Mouse (Mus musculus) A20 (cell line): ENCODE data around the gene 4930535I16Rik.
"Not testable (repeated sequence)": the region's sequence is repeated elsewhere in the genome, so short reads cannot be mapped to it uniquely, and the experiment has no call there.

Experiments
- DNase-seq: peaks from one replicate; pipeline ENCODE4 v3.0.0-alpha.2; 2011; ENCODE audit warnings: low read depth, low spot score

4930535I16Rik gene

GRCm38 (mm10) chr4:123917548-123918140, at the start of gene 4930535I16Rik:
4930535I16Rik (minus strand) TSS chr4:123918022.
- DNase-seq: peak; percentile 66

- no peak for DNase-seq
Measured at GRCm38 (mm10) chr4:123962721-123963120, 44.9 kb upstream of the 4930535I16Rik start.

DNA sequence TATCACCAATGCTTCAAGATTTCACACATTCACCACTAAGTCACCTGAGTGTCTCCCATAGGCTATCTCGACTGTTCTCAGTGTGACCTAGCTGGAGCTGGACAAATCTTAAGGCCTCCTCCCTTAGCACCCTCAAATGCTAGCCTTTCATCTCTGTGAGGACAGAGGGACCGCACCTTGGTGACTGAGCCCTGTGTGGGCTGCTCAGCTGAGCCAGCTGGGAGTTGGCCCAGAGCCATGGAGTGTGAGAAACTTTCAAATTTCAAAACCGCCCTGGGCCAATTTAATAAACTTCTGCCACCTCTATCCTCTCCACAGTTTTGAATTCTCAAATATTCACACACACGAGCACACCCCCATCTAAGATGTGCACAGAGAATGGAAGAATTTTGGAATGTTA, 43.1 kb upstream of the 4930535I16Rik start:
- DNase-seq: no peak

- DNase-seq: no peak
Measured at GRCm38 (mm10) chr4:123957891-123958290, 40.1 kb upstream of the 4930535I16Rik start.

DNA sequence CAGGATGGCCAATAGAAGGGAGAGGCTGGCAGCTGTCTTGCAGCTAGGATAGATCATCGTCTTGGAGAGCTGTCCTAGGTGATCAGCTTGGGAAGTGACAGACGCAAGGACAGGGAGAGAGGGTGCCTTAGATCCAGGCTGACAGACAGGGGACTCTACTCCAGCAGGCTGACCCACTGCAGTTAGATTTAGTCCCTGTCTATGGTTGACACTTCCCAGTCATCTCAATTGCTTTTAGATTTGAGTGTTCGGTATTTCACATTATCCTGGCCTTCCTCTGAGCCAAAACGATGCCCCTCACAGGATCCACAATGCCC, 39.6 kb upstream of the 4930535I16Rik start:
- no peak for DNase-seq

DNA sequence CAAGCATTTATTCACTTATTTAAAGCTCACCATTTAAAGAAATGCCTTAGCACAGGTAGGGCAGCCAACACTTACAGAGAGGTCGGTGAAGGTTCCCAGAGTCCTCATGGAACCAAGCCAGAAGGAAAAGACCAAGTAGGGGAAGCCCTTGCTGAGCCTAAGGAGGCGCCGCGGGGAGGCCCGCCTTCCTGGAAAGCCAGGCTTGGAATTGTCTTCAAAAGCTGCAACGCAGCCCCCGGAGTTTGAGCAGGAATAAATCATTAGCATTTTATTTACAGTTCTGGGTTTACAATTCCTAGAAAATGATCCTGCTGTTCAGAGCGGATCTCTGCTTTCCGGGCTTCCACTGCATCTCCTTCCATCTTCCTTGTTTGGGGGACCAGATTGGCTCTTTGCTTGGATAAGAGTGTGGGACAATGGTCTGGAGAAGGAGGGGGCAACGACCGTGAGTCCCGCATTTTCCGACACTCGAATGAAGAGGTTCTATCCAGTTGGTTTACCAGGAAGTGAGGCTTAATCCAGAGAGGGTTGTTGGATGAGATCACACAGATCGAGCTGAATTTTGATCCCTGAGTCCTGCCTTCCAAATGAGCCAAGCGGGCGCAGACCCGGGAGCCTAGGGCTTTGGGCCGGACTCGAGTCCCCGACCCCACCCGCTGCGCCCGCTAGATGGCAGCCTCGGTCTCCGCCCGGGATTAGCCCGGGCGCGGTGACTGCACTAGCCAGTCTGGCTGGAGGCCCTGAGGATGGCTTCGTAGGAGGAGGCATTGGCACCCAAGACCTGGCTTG, 39.1 kb upstream of the 4930535I16Rik start:
- DNase-seq: peak; percentile 55

- peak; percentile 26 for DNase-seq
Measured at GRCm38 (mm10) chr4:123952059-123952458, 34.2 kb upstream of the 4930535I16Rik start.

GRCm38 (mm10) chr4:123949649-123950048, 31.8 kb upstream of the 4930535I16Rik start:
- DNase-seq: no peak

GRCm38 (mm10) chr4:123948901-123949300, 31.1 kb upstream of the 4930535I16Rik start:
- DNase-seq: no peak

- DNase-seq: no peak
Measured at GRCm38 (mm10) chr4:123947149-123947548, 29.3 kb upstream of the 4930535I16Rik start.

- DNase-seq: no peak
Measured at GRCm38 (mm10) chr4:123946701-123947100, 28.9 kb upstream of the 4930535I16Rik start.

GRCm38 (mm10) chr4:123940878-123941277, 23.1 kb upstream of the 4930535I16Rik start:
- DNase-seq: not testable (repeated sequence)

GRCm38 (mm10) chr4:123939838-123940237, 22.0 kb upstream of the 4930535I16Rik start:
- peak; percentile 80 for DNase-seq

DNA sequence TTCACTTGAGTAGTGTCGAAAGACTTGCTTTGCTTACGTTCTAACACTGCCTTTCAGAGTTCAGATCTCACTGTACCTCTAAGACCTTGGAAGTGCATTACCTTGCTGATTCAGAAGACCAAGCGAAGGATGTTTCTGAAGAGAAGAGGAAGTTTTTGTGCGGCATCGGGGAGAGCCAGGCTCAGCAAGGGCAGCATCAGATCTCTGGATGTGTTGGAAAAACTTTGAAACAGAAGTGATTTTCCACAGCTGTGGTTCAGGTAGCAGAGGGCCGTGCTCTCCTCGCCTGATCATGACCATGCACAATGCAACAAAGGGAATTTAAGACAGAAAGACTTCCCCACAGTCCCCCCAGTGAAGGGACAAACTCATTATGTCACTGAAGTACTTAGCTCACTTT, 18.2 kb upstream of the 4930535I16Rik start:
- DNase-seq: no peak

DNA sequence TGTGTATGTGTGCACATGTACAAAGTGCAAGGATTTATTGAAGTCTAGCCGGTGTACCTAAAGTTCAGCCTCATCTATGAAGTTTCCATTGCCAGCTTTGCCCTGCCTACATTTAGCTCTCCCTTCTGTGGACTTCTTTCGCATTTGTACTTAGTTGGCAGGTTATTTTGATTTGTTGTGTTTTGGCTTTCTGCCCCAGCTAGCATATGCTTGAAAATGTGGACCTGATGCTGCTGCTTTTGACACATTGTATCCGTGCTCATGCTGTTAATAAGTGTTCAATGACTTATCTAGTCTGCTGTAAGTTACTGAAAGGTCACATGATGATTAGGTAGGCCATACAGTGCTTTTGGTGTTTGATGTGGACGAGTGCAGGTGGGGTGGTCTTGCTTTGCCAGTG, 16.5 kb upstream of the 4930535I16Rik start:
- no peak for DNase-seq

DNA sequence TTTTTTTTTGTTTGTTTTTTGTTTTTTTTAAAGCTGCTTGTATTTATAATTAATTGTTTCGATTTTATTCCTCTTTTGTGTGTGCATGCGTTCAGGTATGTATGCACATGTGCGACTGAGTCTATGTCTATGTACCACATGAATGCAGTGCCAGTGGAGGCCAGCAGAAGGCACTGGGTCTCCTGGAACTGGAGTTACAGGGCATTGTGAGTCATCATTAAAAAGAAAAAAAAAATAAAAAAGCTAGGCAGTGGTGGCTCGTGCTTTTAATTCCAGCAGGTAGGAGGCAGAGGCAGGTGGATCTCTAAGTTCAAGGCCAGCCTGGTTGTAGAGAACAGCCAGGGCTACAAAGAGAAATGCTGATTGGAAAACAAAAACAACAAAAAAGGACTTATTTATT, 12.2 kb upstream of the 4930535I16Rik start:
- DNase-seq: no peak

GRCm38 (mm10) chr4:123927961-123928360, 10.1 kb upstream of the 4930535I16Rik start:
- peak; percentile 77 for DNase-seq

DNA sequence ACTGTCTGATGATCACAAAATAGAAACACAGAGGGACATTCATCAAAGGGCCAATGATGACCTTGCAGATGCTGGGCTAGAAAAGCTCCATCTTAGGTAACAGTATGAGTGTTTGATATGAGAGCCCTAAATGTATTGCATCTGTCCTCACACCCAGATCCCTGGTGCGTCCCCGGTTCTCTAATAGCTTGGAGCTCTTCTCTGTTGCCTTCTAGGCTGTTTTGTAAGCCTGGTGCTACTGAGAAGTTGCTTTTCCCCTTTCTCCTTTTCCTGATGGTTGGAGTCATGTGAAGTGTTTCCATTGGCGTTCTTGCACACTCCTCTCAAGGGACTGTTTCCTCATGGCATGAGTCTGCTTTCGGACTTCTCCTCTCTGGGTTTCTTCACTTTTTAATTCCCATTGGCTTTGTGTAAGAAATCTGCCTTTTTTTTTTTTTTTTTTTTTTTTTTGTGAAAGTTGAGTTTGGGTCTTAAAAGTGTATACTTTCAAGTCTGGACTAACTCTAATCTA, 3.3 kb upstream of the 4930535I16Rik start:
- DNase-seq: no peak

DNA sequence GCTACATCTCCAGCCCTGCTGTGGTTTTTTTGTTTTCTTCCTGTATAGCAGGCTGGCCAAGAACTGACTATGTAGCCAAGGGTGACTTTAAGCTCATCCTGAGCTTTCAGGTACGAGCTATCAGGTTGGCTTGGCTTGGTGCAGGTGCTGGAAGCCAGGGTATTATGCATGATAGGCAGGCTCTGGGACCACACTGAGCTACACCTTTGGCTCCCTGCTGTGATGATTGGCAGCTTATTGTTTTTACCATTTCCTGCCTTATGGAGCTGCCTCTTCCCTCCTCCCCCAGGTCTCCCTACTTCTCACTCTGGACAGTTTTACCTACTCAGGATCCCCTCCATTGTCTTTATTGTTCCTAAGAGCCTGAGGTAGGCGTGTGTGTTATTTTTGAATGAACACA, 1.0 kb upstream of the 4930535I16Rik start:
- DNase-seq: no peak

DNA sequence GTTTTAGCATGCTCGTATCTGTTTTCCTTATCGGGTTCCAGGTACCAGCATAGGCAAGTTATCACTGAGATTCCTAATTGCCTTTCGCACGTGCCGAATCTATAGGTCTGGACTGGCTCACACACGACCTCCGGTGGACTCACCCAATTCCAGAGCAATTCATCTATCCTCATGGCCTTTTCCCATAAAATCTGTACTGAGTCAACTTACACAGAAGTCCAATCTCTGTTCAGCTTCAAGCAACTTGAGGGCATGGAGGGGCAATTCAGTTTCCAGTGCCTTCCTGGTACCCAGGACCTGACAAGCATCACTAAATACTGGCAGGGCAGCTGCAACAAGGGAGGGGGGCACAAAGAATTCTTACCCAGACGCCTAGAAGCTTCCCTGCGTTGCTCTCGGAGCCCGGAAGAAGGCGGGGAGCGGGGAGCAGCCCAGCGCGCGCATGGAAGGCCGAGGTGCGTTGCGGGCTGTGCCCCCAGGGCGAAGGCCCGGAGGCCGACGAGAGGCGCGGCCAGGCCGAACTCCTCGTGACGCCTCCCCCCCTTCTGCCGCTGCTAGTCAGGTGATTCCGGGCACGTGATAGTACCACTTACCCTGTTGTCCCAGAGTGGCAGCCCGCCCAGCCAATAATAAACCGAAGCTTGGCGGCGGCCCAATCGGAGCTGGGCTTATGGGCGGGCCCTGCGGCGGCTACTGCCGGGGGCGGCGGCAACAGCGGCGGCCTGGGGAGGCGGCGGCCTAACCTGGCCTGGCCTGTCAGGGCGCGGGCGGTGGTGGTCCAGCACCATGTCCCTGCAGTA, 874 bp downstream of the 4930535I16Rik start, which contains the start of gene Rragc:
TSS of gene Rragc (plus strand) at position 699 of the 800 bp plus-strand sequence.
- DNase-seq: peak; percentile 98

- no peak for DNase-seq
Measured at GRCm38 (mm10) chr4:123912431-123912830, 5.4 kb downstream of the 4930535I16Rik start.

GRCm38 (mm10) chr4:123911503-123911902, 6.3 kb downstream of the 4930535I16Rik start:
- DNase-seq: no peak
